Mouse (Mus musculus) heart, embryonic 14.5 days (tissue): Measurements from ENCODE around the gene Celf5. TPM values are rescaled to one million over a fixed set of nuclear protein-coding genes. Genes with fewer than 3 reads are reported as not detected.

Source experiments
- ATAC-seq: fragments of 200-750 bp; cut with Nextera tagmentation; 2 replicates; pipeline ENCODE4 v1.8.0; 2017; ENCODE audit warnings: low read depth, moderate TSS enrichment; ENCODE audit not compliant: insufficient number of reproducible peaks, insufficient read depth, low FRiP score
- H3K27ac ChIP-seq, 2 experiments: fragments of 200-500 bp in 1 of 2; fragments of 300-500 bp in 1 of 2; sonication (generic) in 1 of 2; replicated peaks in 1 of 2; 2 replicates each; pipeline ENCODE4 v1.5.1; 2012 to 2014; ENCODE audit warnings: low read depth in 2 of 2, low read length in 2 of 2, control low read depth in 1 of 2, mild to moderate bottlenecking in 1 of 2, mixed read lengths in 1 of 2; ENCODE audit not compliant: control insufficient read depth in 1 of 2, insufficient read depth in 1 of 2
- H3K27me3 ChIP-seq: fragments of 300-500 bp; sonication (generic); 2 replicates; pipeline ENCODE4 v1.6.1; 2014; ENCODE audit warnings: mild to moderate bottlenecking, low read length, control low read depth; ENCODE audit not compliant: control insufficient read depth, insufficient read depth
- H3K36me3 ChIP-seq: fragments of 300-500 bp; sonication (generic); 2 replicates; pipeline ENCODE4 v1.6.1; 2014; ENCODE audit warnings: mild to moderate bottlenecking, control low read depth, low read length, mixed read lengths; ENCODE audit not compliant: control insufficient read depth, insufficient read depth
- H3K4me1 ChIP-seq, 2 experiments: fragments of 200-500 bp in 1 of 2; fragments of 300-500 bp in 1 of 2; sonication (generic) in 1 of 2; 2 replicates each; pipeline ENCODE4 v1.6.1; 2012 to 2014; ENCODE audit warnings: low read length in 2 of 2, control low read depth in 1 of 2, mixed read lengths in 1 of 2; ENCODE audit not compliant: control insufficient read depth in 2 of 2, insufficient read depth in 2 of 2
- H3K4me2 ChIP-seq: fragments of 300-500 bp; sonication (generic); 2 replicates; pipeline ENCODE4 v1.6.1; 2014; ENCODE audit warnings: mild to moderate bottlenecking, low read length
- H3K4me3 ChIP-seq, 2 experiments: fragments of 200-500 bp in 1 of 2; fragments of 300-500 bp in 1 of 2; sonication (generic) in 1 of 2; 2 replicates each; pipeline ENCODE4 v1.5.1; 2012 to 2014; ENCODE audit warnings: low read length in 2 of 2, mild to moderate bottlenecking in 2 of 2, control low read depth in 1 of 2, low read depth in 1 of 2, moderate library complexity in 1 of 2; ENCODE audit not compliant: control insufficient read depth in 1 of 2, insufficient read depth in 1 of 2
- H3K9ac ChIP-seq: fragments of 300-500 bp; sonication (generic); 2 replicates; pipeline ENCODE4 v1.6.1; 2014; ENCODE audit warnings: mild to moderate bottlenecking, low read length
- H3K9me3 ChIP-seq: fragments of 300-500 bp; sonication (generic); 2 replicates; pipeline ENCODE4 v1.6.1; 2016; ENCODE audit warnings: low read length, control low read depth; ENCODE audit not compliant: control insufficient read depth
- WGBS: fragments of 180-500 bp; shearing (Covaris S2); extraction: QIAGEN DNeasy Blood & Tissue Kit; methylation state at CpG from one replicate; pipeline ENCODE4 v1.1.7; 2014; 5-methylcytosine and 5-hydroxymethylcytosine counted together
- polyA plus RNA-seq: library from polyadenylated mRNA; unstranded; fragments of >200 nt; fragmentation: Nextera tagmentation; extraction: Ambion mirVana; gene quantifications from 2 replicates; pipeline ENCODE4 v1.2.1, GENCODE M21; 2014

The Celf5 gene
- 0.19 TPM in 1 of 2 replicates, not detected in the other for polyA plus RNA-seq

- H3K4me1 ChIP-seq, result peaks cover under 1 to 5% of the 10 kb centered on the region in 2 experiments; a peak in 3 of 4 replicates
- H3K9ac ChIP-seq, result peak within 1 kb of the TSS; percentile 66
- peaks cover 16% of the 10 kb centered on the region for H3K36me3 ChIP-seq
- H3K9me3 ChIP-seq, result no peaks in the 10 kb centered on the region
- no peak for ATAC-seq
- 1% methylated on average over 33 of the region's 36 CpGs for WGBS
- peak within 1 kb of the TSS; percentile 44 to 48 for H3K4me3 ChIP-seq
- H3K27ac ChIP-seq, result no peak within 1 kb of the TSS
- peak within 1 kb of the TSS; percentile 78 for H3K4me2 ChIP-seq
- H3K27me3 ChIP-seq, result peaks cover 39% of the 10 kb centered on the region
These were observed at the start of gene Celf5 for GRCm38 (mm10) chr10:81482533-81482889. TSS of gene Celf5 (minus strand) at chr10:81482709.

GRCm38 (mm10) chr10:81526779-81527178, 44.3 kb upstream of the Celf5 start:
- Histone ChIP-seq H3K4me1 (peaks cover 8 to 9% of the 10 kb centered on the region in 2 experiments; a peak in 2 of 4 replicates), H3K4me3 (no peak overlapping the region), H3K27me3 (no peaks in the 10 kb centered on the region), H3K9me3 (no peaks in the 10 kb centered on the region), H3K9ac (no peak overlapping the region), H3K27ac (no peak overlapping the region), H3K36me3 (peaks cover 30% of the 10 kb centered on the region), H3K4me2 (no peak overlapping the region)
- ATAC-seq, result no peak
- 14% methylated on average over 14 of the region's 14 CpGs for WGBS

GRCm38 (mm10) chr10:81525017-81525694, 42.6 kb upstream of the Celf5 start:
- Histone ChIP-seq H3K4me1 (peaks cover 8 to 9% of the 10 kb centered on the region in 2 experiments; a peak in 2 of 4 replicates), H3K36me3 (peaks cover 15% of the 10 kb centered on the region), H3K4me3 (no peak overlapping the region), H3K27ac (no peak overlapping the region), H3K9ac (no peak overlapping the region), H3K27me3 (no peaks in the 10 kb centered on the region), H3K9me3 (no peaks in the 10 kb centered on the region), H3K4me2 (no peak overlapping the region)
- ATAC-seq, result no peak
- WGBS, result 44% methylated on average over 12 of the region's 13 CpGs

GRCm38 (mm10) chr10:81524051-81524605, 41.6 kb upstream of the Celf5 start, which contains the start of gene Gna15:
TSS of gene Gna15 (minus strand) at chr10:81524225.
- Histone ChIP-seq H3K36me3 (peaks cover 5% of the 10 kb centered on the region), H3K27ac (peak within 1 kb of the TSS; percentile 16 to 36; a peak in 1 of 4 replicates), H3K4me1 (peaks cover 9 to 12% of the 10 kb centered on the region in 2 experiments; a peak in 2 of 4 replicates), H3K4me2 (peak within 1 kb of the TSS; percentile 52), H3K9ac (peak within 1 kb of the TSS; percentile 52; the same call in 1 of the 2 replicates), H3K4me3 (peak within 1 kb of the TSS; percentile 20 to 26; a peak in 2 of 4 replicates), H3K27me3 (no peaks in the 10 kb centered on the region), H3K9me3 (no peaks in the 10 kb centered on the region)
- peak; percentile 49 for ATAC-seq
- 8% methylated on average over 9 of the region's 9 CpGs for WGBS

GRCm38 (mm10) chr10:81523570-81523969, 41.1 kb upstream of the Celf5 start:
- peak overlapping the region; percentile 52; the same call in 1 of the 2 replicates for H3K9ac ChIP-seq
- no peaks in the 10 kb centered on the region for H3K27me3 ChIP-seq
- WGBS, result 12% methylated on average over 19 of the region's 19 CpGs
- peaks cover 9 to 12% of the 10 kb centered on the region in 2 experiments; a peak in 2 of 4 replicates for H3K4me1 ChIP-seq
- no peak for ATAC-seq
- H3K4me3 ChIP-seq, result peak overlapping the region; percentile 20 to 26; a peak in 2 of 4 replicates
- no peaks in the 10 kb centered on the region for H3K36me3 ChIP-seq
- no peaks in the 10 kb centered on the region for H3K9me3 ChIP-seq
- peak overlapping the region; percentile 16 to 36; a peak in 1 of 4 replicates for H3K27ac ChIP-seq
- peak overlapping the region; percentile 52 for H3K4me2 ChIP-seq

GRCm38 (mm10) chr10:81523142-81523541, 40.6 kb upstream of the Celf5 start:
- H3K27me3 ChIP-seq, result no peaks in the 10 kb centered on the region
- no peak overlapping the region for H3K9ac ChIP-seq
- peak overlapping the region in 1 of 2 experiments; percentile 20; a peak in 1 of 4 replicates for H3K4me3 ChIP-seq
- ATAC-seq, result no peak
- 65% methylated on average over 6 of the region's 6 CpGs for WGBS
- no peaks in the 10 kb centered on the region for H3K9me3 ChIP-seq
- H3K36me3 ChIP-seq, result no peaks in the 10 kb centered on the region
- H3K27ac ChIP-seq, result no peak overlapping the region
- H3K4me2 ChIP-seq, result peak overlapping the region; percentile 52
- peaks cover 9 to 12% of the 10 kb centered on the region in 2 experiments; a peak in 2 of 4 replicates for H3K4me1 ChIP-seq

- 58% methylated on average over 3 of the region's 3 CpGs for WGBS
- no peaks in the 10 kb centered on the region for H3K36me3 ChIP-seq
- no peaks in the 10 kb centered on the region for H3K27me3 ChIP-seq
- no peak overlapping the region for H3K9ac ChIP-seq
- peaks cover 9 to 12% of the 10 kb centered on the region in 2 experiments; a peak in 2 of 4 replicates for H3K4me1 ChIP-seq
- H3K4me2 ChIP-seq, result no peak overlapping the region
- H3K9me3 ChIP-seq, result no peaks in the 10 kb centered on the region
- no peak overlapping the region for H3K27ac ChIP-seq
- ATAC-seq, result no peak
- H3K4me3 ChIP-seq, result no peak overlapping the region
These were observed 37.5 kb upstream of the Celf5 start for GRCm38 (mm10) chr10:81519978-81520365.
